Mouse (Mus musculus): ENCODE results near the gene Nkx2-5.

- no peak for TF ChIP-seq CTCF (IDR thresholded peaks at IDR 0.05; ENCODE audit: insufficient read depth, low read depth, low read length)
- TF ChIP-seq POLR2A (IDR thresholded peaks at IDR 0.05; ENCODE audit: insufficient read depth, low read depth, low read length): no peak
Observed at GRCm38 (mm10) chr17:26789460-26790268, 55.1 kb downstream of the Nkx2-5 start.
